Mouse (Mus musculus) forebrain, embryonic 11.5 days (tissue): Measurements from ENCODE around the gene Mcm2. TPM values are rescaled to one million over a fixed set of nuclear protein-coding genes. Genes with fewer than 3 reads are reported as not detected.

Source experiments
- ATAC-seq: fragments of 200-750 bp; cut with Nextera tagmentation; replicated peaks from 2 replicates; pipeline ENCODE4 v1.8.0; 2017; ENCODE audit warnings: moderate TSS enrichment; ENCODE audit not compliant: low FRiP score
- DNase-seq: peaks from one replicate; pipeline ENCODE4 v3.0.0-alpha.2; 2017; ENCODE audit warnings: low spot score
- H3K27ac ChIP-seq: fragments of 300-500 bp; sonication (generic); 2 replicates; pipeline ENCODE4 v1.5.1; 2014; ENCODE audit warnings: low read depth, low read length
- H3K27me3 ChIP-seq: fragments of 300-500 bp; sonication (generic); 2 replicates; pipeline ENCODE4 v1.6.1; 2014; ENCODE audit warnings: mild to moderate bottlenecking, low read length, mixed read lengths; ENCODE audit not compliant: control insufficient read depth, insufficient read depth
- H3K36me3 ChIP-seq: fragments of 300-500 bp; sonication (generic); 2 replicates; pipeline ENCODE4 v1.6.1; 2014; ENCODE audit warnings: mild to moderate bottlenecking, low read length, moderate library complexity, mixed read lengths; ENCODE audit not compliant: control insufficient read depth, insufficient read depth
- H3K4me1 ChIP-seq: fragments of 300-500 bp; sonication (generic); replicated peaks from 2 replicates; pipeline ENCODE4 v1.6.1; 2014; ENCODE audit warnings: low read length, mixed read lengths; ENCODE audit not compliant: control insufficient read depth, insufficient read depth
- H3K4me2 ChIP-seq: fragments of 300-500 bp; sonication (generic); 2 replicates; pipeline ENCODE4 v1.6.1; 2014; ENCODE audit warnings: low read depth, mild to moderate bottlenecking, low read length, moderate library complexity, mixed read lengths; ENCODE audit not compliant: severe bottlenecking
- H3K4me3 ChIP-seq: fragments of 300-500 bp; sonication (generic); 2 replicates; pipeline ENCODE4 v1.5.1; 2014; ENCODE audit warnings: low read depth, low read length
- H3K9ac ChIP-seq: fragments of 300-500 bp; sonication (generic); 2 replicates; pipeline ENCODE4 v1.6.1; 2014; ENCODE audit warnings: low read length
- H3K9me3 ChIP-seq: fragments of 300-500 bp; sonication (generic); 2 replicates; pipeline ENCODE4 v1.6.1; 2016; ENCODE audit warnings: low read length, mixed read lengths; ENCODE audit not compliant: control insufficient read depth
- WGBS: fragments of 180-500 bp; shearing (Covaris S2); extraction: QIAGEN DNeasy Blood & Tissue Kit; methylation state at CpG from one replicate; pipeline ENCODE4 v1.1.7; 2014; 5-methylcytosine and 5-hydroxymethylcytosine counted together
- polyA plus RNA-seq: library from polyadenylated mRNA; unstranded; fragments of >200 nt; fragmentation: Nextera tagmentation; extraction: Ambion mirVana; gene quantifications from 2 replicates; pipeline ENCODE4 v1.2.1, GENCODE M21; 2014

The Mcm2 gene
- polyA plus RNA-seq, 1 experiment from 2014 or later: 248 TPM

DNA sequence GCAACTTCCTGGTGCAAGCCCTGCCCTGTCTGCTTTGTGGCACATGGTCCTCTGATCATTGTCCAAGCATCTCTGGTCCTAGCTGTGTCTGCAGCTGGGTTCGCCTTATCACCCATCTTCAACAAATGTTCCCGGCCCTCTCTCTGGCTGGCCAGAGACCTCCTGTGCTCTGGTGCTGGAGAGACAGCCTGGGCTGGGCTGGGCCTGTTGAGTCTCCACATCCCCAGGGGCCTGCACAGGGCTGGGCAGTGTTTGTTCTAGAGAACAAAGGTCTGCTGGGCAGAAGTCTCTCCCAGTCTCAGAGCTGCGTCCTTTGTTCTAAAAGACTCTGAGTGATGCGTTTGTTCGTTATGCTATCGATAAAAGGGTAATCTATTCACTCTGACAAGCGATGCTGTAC lies 31.5 kb upstream of the Mcm2 start:
- H3K4me3 ChIP-seq: no peak overlapping the region
- H3K9me3 ChIP-seq: no peaks in the 10 kb centered on the region
- H3K9ac ChIP-seq: 0 out of 2 replicates have a peak overlapping the region, but pooled peaks have one; percentile 16
- ATAC-seq: no peak
- peaks cover under 1% of the 10 kb centered on the region for H3K27me3 ChIP-seq
- peaks cover 27% of the 10 kb centered on the region for H3K4me1 ChIP-seq
- no peaks in the 10 kb centered on the region for H3K36me3 ChIP-seq
- peak; percentile 47 for DNase-seq
- no peak overlapping the region for H3K4me2 ChIP-seq
- 47% methylated on average over 7 of the region's 7 CpGs for WGBS
- peak overlapping the region; percentile 73; the same call in 1 of the 2 replicates for H3K27ac ChIP-seq

- Histone ChIP-seq H3K27me3 (no peaks in the 10 kb centered on the region; the same call in 1 of the 2 replicates), H3K9me3 (no peaks in the 10 kb centered on the region), H3K4me3 (no peak overlapping the region), H3K36me3 (no peaks in the 10 kb centered on the region), H3K4me1 (peaks cover 27% of the 10 kb centered on the region), H3K4me2 (no peak overlapping the region), H3K27ac (peak overlapping the region; percentile 73; the same call in 1 of the 2 replicates), H3K9ac (no peak overlapping the region)
- WGBS: 46% methylated on average over 6 of the region's 6 CpGs
- ATAC-seq (peak; percentile 11; the same call in 1 of the 2 replicates), DNase-seq (no peak)
Measured at GRCm38 (mm10) chr6:88929451-88929850, 30.9 kb upstream of the Mcm2 start.

DNA sequence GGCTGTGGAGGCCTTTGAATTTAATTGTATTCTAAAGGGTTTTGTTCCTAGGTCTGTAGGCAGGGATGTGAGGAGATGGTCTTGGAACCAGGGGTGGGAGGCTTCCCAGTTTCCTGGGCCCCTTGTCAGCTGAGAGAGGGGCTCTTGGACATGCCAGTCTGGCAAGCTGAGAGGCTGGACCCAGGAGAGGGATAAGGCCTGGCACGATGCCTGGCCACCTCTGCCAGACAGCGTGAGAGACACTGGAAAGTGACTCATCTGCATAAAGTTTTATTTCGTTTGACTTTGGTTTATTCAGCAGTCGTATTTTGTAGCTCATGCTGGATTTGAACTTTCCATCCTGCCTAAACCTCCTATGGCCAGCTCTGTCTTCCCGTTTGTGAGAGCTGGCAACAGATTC lies 30.0 kb upstream of the Mcm2 start:
- 83% methylated on average over 5 of the region's 5 CpGs for WGBS
- no peak for ATAC-seq
- H3K9me3 ChIP-seq: no peaks in the 10 kb centered on the region
- no peaks in the 10 kb centered on the region for H3K36me3 ChIP-seq
- no peak for DNase-seq
- H3K4me3 ChIP-seq: no peak overlapping the region
- no peaks in the 10 kb centered on the region; the same call in 1 of the 2 replicates for H3K27me3 ChIP-seq
- peaks cover 29% of the 10 kb centered on the region for H3K4me1 ChIP-seq
- H3K27ac ChIP-seq: no peak overlapping the region
- H3K4me2 ChIP-seq: no peak overlapping the region
- H3K9ac ChIP-seq: no peak overlapping the region

- H3K4me1 ChIP-seq: peaks cover 29% of the 10 kb centered on the region
- no peak overlapping the region for H3K27ac ChIP-seq
- H3K36me3 ChIP-seq: no peaks in the 10 kb centered on the region
- no peak for DNase-seq
- no peak overlapping the region for H3K4me2 ChIP-seq
- ATAC-seq: no peak
- H3K9me3 ChIP-seq: no peaks in the 10 kb centered on the region
- no peak overlapping the region for H3K9ac ChIP-seq
- no peak overlapping the region for H3K4me3 ChIP-seq
- no peaks in the 10 kb centered on the region; the same call in 1 of the 2 replicates for H3K27me3 ChIP-seq
- 96% methylated on average over 1 of the region's 1 CpGs for WGBS
Measured at GRCm38 (mm10) chr6:88928026-88928425, 29.4 kb upstream of the Mcm2 start.

DNA sequence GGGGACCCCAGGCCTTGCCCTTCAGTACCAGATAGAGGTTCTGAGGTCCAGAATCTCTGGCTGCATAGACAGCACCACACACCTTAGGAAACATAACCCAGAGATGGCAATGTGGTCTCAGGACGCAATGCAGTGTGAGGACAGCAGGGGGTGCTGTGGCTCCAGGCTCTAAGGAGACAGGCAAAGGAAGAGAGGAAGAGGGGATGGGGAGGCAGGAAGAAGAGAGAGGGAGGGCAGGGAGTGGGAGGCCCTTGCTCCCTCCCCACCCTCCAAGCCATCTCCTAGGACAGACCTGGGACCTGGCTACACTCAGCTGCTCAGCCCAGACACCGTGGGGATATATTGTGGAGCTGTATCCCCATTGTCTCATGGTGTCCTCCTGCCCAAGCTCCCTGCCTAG lies 29.0 kb upstream of the Mcm2 start:
- Histone ChIP-seq H3K27me3 (no peaks in the 10 kb centered on the region; the same call in 1 of the 2 replicates), H3K27ac (no peak overlapping the region), H3K9ac (no peak overlapping the region), H3K9me3 (no peaks in the 10 kb centered on the region), H3K4me1 (peaks cover 29% of the 10 kb centered on the region), H3K4me2 (no peak overlapping the region), H3K36me3 (no peaks in the 10 kb centered on the region), H3K4me3 (no peak overlapping the region)
- DNase-seq (peak; percentile 87), ATAC-seq (peak; percentile 13; the same call in 1 of the 2 replicates)
- 17% methylated on average over 2 of the region's 2 CpGs for WGBS

DNA sequence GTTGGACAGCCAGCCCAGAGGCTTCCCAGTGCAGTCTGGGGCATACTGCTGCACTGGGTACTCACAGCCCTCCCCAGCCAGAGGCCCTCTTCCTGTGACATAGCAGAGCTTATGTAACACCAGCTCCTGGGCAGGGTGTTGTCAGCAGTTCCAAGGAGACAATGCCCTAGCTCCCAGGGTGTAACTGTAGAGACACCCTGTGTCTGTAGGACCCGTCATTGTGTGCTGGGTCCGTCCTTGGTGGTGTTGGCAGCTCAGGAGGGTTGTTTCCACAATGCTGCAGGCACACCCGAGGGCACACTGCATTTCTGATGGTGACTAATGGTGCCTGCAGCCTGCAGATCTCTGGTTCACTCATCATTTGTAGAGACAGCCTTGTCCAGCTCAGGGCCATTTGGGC lies 28.3 kb upstream of the Mcm2 start:
- WGBS: 55% methylated on average over 3 of the region's 3 CpGs
- no peak overlapping the region; the same call in 1 of the 2 replicates for H3K27ac ChIP-seq
- no peaks in the 10 kb centered on the region for H3K9me3 ChIP-seq
- H3K4me3 ChIP-seq: no peak overlapping the region
- DNase-seq (no peak), ATAC-seq (no peak)
- H3K9ac ChIP-seq: no peak overlapping the region
- H3K27me3 ChIP-seq: no peaks in the 10 kb centered on the region; the same call in 1 of the 2 replicates
- H3K36me3 ChIP-seq: no peaks in the 10 kb centered on the region
- peaks cover 29% of the 10 kb centered on the region for H3K4me1 ChIP-seq
- H3K4me2 ChIP-seq: no peak overlapping the region

DNA sequence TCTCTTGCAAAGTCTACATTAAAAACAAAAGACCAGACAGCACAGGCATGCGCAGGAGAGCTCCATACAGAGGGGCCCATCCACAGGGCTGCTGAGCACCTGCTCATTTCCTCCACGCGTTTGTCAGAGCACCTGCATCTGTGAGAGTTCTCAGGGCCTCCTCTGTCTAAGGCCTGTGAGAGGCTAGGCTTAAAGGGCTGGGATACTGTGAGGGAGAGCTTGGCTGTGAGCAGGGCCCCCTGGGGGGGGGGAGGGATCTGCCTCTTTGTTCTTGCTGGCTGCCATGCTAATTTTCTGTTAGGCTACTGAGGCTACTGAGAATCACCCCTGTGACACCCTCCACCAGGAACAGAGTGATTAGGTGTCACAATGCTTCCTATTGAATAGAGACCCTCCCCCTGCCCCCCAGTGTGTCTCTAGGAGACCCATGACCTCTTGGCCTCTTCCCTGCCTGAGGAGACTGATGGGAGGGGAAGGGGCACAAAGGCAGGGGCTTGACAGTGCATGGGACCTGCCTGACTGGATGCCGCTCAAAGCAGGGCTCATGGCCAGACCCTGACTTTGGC lies 27.1 kb upstream of the Mcm2 start:
- Histone ChIP-seq H3K27me3 (no peaks in the 10 kb centered on the region; the same call in 1 of the 2 replicates), H3K4me3 (no peak overlapping the region), H3K27ac (peak overlapping the region; percentile 25), H3K4me1 (peaks cover 29% of the 10 kb centered on the region), H3K36me3 (no peaks in the 10 kb centered on the region), H3K9me3 (no peaks in the 10 kb centered on the region), H3K9ac (peak overlapping the region; percentile 25; the same call in 1 of the 2 replicates), H3K4me2 (no peak overlapping the region)
- peak; percentile 59 for ATAC-seq
- peak; percentile 71 for DNase-seq
- WGBS: 2% methylated on average over 4 of the region's 4 CpGs

DNA sequence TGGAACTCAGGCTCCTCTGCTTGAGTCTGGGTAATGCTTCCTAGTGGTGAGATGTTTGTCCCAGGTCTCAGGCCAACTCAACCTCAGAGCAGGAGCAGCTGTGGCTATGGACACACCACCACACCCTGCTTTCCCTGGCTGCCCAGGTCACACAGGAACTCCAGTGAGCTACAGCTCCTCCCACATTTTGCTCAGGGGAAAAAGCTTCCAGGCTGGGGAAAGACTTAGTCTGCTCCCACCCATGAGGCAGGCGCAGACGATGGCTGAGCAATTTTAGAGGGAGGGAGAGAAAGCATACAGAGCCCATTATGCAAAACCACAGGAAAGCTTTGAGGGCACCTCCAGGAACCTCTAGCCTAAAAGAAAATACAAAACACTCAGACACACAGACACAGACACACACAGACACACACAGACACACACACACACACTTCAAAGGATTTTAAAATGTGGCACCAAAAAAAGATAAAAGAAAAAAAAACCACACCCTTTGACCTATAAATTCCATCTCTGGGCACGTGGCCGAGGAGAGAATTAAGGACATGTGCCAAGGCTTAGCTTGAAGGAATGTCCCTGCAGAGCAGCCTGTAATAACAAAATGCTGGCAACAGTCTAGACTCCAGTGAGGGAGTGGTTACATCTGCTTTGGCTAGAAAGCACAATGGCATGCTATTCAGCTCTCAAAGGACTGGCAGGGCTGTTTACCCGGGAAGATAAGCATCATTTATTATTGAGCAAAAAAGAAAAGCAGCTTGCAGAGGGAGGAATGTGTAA lies 26.1 kb upstream of the Mcm2 start:
- WGBS: 5% methylated on average over 5 of the region's 5 CpGs
- Histone ChIP-seq H3K36me3 (no peaks in the 10 kb centered on the region), H3K9ac (no peak overlapping the region), H3K9me3 (no peaks in the 10 kb centered on the region), H3K4me1 (peaks cover 26% of the 10 kb centered on the region), H3K27me3 (no peaks in the 10 kb centered on the region; the same call in 1 of the 2 replicates), H3K4me2 (no peak overlapping the region), H3K27ac (peak overlapping the region; percentile 25; the same call in 1 of the 2 replicates), H3K4me3 (no peak overlapping the region)
- DNase-seq (no peak), ATAC-seq (0 out of 2 replicates have a peak, but pooled peaks have one; percentile 22)
